Mouse (Mus musculus) splenic B cell, adult 2 months (primary cell): Measurements from ENCODE around the gene Trim38.

Experiments used
- DNase-seq: peaks from one replicate; pipeline ENCODE4 v3.0.0-alpha.2; 2011; ENCODE audit warnings: low read depth, low spot score
- H3K27me3 ChIP-seq: 2 replicates; pipeline ENCODE4 v1.6.1; 2012; ENCODE audit warnings: mild to moderate bottlenecking, low read length, moderate library complexity, mixed read lengths; ENCODE audit not compliant: control insufficient read depth, poor library complexity, insufficient read depth, severe bottlenecking
- H3K36me3 ChIP-seq: 2 replicates; pipeline ENCODE4 v1.6.1; 2012; ENCODE audit warnings: mild to moderate bottlenecking, low read length, moderate library complexity, mixed read lengths; ENCODE audit not compliant: control insufficient read depth, poor library complexity, insufficient read depth, severe bottlenecking

Trim38 gene

DNA sequence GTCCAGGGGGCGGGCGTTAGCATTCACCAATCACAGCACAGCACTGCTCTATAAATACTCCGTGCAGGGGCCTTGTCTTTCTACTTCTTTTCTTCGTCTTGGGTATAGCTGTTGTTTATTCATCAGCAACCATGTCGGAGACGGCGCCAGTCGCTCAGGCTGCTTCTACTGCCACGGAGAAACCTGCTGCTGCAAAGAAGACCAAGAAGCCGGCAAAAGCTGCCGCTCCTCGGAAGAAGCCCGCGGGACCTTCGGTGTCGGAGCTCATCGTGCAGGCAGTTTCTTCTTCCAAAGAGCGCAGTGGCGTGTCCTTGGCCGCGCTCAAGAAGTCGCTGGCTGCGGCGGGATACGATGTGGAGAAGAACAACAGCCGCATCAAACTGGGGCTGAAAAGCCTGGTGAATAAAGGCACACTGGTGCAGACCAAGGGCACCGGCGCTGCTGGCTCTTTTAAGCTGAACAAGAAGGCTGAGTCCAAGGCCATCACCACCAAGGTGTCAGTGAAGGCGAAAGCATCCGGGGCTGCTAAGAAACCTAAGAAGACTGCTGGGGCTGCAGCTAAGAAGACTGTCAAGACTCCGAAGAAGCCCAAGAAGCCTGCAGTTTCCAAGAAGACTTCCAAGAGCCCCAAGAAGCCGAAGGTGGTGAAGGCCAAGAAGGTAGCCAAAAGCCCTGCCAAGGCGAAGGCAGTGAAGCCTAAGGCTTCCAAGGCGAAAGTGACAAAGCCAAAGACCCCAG is 6.0 kb upstream of the Trim38 start, which contains the start of gene Hist1h1a:
TSS of gene Hist1h1a (plus strand) at position 81 of the 738 bp plus-strand sequence.
- Histone ChIP-seq H3K36me3 (no peaks in the 10 kb centered on the region), H3K27me3 (no peaks in the 10 kb centered on the region)
- peak; percentile 94 for DNase-seq

DNA sequence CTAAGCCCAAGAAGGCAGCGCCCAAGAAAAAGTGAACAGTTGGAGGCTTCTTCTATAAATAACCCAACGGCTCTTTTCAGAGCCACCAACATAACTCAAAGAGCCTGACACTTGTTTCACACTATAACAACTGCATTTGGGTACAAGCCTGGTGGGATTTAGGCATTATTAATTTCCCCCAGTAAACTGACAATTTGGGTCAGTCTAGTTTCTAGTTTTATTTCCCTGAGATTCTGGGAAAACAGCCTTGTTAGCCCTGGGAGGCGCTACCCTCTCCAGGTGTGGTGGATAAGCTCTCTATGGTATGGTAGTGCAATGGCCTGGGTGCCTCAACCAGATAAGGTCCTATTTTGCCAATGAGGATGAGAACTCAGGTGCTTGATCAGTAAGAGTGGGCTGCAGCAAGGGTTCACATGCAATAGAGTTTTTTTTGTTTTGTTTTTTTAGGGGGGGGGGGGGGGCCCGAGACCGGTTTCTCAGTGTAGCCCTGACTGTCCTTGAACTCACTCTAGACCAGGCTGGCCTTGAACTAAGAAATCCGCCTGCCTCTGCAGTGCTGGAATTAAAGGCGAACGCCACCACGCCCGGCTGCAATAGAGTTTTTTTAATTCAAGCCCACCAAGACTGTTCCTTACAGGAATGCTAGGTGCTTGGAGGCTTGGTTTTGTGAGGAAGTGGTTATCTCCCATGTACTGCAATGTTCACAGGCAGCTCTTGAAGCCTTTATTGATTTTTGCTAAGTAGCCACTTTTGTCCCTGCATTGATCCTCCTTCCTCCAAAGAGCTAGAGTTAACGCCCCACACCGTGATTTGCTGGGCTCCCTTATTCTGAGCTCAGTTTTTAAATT is 5.2 kb upstream of the Trim38 start:
- Histone ChIP-seq H3K36me3 (no peaks in the 10 kb centered on the region), H3K27me3 (no peaks in the 10 kb centered on the region)
- no peak for DNase-seq

DNA sequence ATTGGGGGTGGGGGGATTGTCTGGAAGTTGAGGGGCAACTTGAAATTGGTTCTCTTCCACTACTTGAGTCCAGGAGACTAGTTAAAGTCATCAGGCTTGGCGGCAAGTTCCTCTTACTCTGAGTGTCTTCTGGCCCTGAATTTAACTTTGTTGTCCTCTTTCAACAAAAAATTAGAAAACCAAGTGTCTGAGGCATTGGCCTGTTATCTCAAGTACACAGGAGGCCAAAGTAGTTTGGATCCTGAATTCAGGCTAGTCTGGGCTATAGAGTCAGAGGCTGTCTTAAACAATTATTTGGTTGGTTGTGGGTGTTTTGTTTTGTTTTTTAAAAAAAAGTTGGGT is 4.6 kb upstream of the Trim38 start:
- DNase-seq, result no peak
- H3K27me3 ChIP-seq, result no peaks in the 10 kb centered on the region
- no peaks in the 10 kb centered on the region for H3K36me3 ChIP-seq

DNA sequence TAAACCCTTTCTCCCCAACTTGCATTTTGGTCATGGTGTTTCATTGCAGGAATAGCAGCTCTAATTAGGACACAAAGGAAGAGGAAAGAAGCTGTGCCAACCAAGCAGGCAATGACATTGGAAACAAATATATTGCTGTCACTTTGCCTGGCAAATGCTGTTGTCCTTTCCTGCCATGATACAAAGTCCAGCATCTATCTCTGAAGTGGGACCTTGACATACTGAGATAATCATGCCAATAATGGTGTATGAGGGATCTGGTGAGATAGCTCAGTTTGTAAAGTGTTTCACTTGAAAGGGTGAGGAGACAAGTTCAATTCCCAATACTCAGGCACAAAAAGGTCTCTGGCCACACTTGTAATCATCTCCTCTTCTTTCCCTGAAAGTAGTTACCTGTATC is 2.9 kb upstream of the Trim38 start:
- Histone ChIP-seq H3K36me3 (no peaks in the 10 kb centered on the region), H3K27me3 (no peaks in the 10 kb centered on the region)
- no peak for DNase-seq

DNA sequence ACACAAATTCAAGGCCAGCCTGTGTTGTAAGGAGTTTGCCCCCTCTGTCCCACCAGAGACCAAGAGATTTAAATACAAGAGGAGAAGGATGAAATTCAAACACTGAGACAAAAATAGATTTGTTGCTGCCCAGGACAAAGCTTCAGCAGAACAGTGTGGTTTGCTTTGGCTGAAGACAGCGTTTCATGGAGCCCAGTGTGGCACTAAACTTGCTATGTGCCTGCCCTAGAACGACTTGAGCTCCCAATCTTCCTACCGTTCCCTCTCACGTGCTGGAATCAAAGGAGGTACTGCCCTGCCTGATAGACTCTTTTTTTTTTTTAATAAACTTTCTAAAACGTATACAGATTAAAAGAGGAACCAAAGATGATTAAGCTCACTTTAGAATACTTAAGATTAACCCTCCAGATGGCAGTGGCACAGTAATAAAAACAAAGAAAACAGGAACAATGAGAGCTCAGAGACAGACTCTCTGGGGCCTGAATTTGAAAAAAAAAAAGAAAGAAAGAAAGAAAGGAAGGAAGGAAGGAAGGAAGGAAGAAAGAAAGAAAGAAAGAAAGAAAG is 797 bp upstream of the Trim38 start:
- DNase-seq, result peak; percentile 30
- no peaks in the 10 kb centered on the region for H3K27me3 ChIP-seq
- no peaks in the 10 kb centered on the region for H3K36me3 ChIP-seq

DNA sequence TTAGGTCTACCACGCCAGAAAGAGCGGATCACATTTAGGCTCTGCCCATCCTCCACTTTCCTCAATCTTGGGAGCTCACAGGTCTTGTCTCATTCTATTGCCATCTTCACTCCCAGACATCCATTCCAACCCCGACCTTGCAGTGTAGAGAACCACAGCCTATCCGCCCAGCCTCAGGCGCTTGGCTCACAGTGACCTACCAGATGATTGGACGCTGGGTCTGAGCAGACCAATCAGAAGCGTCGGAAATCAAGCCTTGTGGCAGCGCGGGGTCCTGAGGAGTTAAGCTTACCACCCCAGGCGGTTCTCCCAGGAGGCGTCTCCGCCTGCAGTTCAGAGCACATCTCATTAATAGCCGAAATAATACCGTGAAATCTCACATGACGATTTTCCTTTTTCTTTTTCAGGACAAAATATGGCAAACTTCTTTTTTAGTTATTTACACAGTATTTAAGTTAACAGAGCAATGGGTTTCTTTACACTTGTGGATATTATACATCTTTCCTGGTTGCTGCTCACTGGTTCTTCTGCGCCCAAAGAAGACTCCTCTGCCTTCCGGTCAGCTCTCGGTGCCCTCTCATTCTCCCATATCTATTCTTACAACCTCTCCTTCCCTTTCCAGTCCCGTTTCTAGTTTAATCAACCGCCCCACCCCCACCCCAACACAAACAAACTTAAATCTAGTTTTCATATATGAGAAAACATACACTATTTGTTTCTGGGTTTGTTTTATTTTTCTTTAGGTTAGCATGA is 3.0 kb downstream of the Trim38 start:
- no peak for DNase-seq
- H3K36me3 ChIP-seq, result no peaks in the 10 kb centered on the region
- H3K27me3 ChIP-seq, result no peaks in the 10 kb centered on the region

DNA sequence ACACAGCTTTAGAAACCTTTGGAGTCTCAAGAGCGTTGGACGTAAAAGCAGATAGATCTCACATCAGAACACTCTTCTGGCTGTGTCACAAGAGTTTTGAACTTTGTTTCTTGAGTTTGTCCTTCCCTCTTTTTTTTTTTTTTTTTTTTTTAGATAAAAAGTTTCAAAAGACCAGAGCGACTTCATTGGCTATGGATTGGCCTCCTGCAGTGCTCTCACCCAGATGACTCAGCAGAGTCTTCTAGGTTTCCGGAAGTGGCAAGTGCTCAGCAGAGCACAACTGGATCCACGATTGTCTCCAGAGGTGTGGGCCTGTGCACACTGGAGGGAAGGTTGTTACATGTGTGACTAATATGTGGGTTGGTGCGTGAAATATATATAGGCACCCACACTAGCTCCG is 8.6 kb downstream of the Trim38 start:
- no peak for DNase-seq
- Histone ChIP-seq H3K27me3 (no peaks in the 10 kb centered on the region), H3K36me3 (no peaks in the 10 kb centered on the region)

DNA sequence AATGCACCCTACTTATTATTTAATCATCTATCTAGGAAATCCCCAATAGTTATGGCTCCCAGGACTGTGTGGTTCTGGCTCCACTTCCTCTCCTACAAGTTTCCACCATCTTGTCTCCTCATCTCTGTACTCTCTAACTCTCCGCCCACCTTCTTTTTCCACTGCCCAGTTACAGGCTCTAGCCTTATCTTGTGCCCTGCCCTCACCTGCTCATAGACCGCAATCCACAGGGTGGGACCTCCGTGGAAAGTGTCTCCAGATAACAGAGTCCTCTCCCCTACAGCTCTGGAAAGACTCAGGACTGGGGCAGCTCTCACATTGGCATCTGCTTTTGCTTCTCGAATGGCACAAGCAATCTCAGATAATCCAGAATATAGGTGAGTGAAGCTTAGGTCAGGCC is 9.3 kb downstream of the Trim38 start:
- H3K36me3 ChIP-seq, result no peaks in the 10 kb centered on the region
- DNase-seq, result no peak
- no peaks in the 10 kb centered on the region for H3K27me3 ChIP-seq

DNA sequence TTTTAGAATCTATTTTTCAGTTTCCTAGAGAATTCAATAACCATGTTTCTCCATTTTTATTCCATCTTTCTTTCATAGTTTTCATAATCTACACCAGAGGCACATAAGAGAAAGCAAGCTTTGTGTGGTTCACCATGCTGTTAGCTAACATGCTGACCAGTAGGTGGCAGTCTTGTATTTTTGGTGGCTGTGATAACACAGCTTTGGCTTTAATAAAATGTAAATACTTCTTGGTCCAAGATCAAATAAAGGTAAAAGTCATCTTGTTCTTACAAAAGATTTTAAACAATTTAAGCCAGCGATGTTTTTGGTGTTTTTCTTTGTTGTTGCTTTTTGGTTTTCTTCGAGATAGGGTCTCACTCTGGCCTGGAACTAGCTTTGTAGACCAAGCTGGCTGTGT is 22.8 kb downstream of the Trim38 start:
- Histone ChIP-seq H3K36me3 (no peaks in the 10 kb centered on the region), H3K27me3 (no peaks in the 10 kb centered on the region)
- DNase-seq, result peak; percentile 84

DNA sequence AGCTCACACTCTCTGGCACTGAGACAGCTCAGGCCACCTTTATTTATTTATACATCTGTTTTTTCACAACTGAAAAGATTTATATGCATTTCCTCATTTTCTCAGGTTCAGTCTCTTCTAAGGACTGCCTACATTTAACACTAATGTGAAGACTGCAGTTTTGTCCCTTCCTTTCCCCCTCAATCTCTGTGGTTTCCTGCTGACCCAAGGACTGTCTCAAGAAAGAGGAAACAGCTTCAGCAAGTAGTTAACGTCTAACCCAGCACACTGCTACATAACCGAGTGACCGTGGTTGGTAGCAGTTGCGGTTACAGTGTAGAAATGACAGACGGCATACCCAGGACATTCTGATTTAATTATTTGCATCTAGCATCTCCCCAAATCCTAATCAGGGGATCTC is 29.7 kb downstream of the Trim38 start:
- Histone ChIP-seq H3K36me3 (no peaks in the 10 kb centered on the region), H3K27me3 (no peaks in the 10 kb centered on the region)
- DNase-seq, result peak; percentile 62

DNA sequence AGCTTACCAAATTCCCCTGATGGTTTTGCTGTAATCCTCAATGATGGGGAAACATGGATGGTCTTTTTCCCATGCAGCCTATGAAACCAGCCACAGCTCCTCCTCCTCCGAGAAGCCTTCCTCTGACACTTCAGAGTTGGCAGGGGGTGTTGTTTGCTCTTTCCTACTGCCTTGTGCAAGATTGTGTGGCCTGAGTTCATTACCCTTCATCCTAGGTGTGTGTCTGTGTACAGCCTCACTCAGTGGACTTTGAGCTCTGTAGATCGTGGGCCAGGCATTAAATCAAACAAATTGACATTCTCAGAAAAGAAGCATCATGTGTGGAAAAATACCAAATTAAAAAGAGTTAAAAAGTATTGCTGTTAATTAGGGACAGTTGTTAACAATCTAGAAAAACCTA is 34.8 kb downstream of the Trim38 start:
- no peak for DNase-seq
- H3K36me3 ChIP-seq, result no peaks in the 10 kb centered on the region
- H3K27me3 ChIP-seq, result no peaks in the 10 kb centered on the region

DNA sequence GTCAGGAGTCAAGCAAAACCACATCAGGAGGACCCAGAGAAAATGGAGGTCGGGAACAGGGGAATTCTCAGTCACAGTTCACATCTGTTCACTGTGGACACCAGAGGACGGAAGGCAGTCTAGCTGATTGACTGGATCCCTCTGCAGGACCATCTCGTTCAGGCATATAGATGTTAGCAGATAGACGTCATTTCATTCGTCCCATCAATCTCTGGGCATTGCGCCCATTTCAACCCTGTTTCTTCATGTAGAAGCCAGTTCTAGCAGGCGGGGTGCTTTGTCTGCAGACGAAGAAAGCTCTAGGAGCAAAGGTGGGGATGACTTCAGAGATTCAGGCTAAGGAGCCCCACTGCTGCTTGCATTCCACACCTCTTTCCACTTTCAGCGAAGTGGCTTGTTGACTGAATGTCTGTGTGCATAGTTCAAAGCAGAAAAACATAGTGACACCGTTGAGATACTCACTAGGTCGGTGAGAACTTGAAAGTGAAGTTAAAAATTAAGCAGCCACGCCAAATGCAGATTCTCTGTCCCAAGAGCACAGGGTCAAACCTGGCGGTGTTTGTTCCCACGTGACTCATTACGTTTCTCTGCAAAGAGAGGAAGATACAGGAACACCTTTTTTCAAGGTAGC is 36.8 kb downstream of the Trim38 start, which contains the start of gene Slc17a2:
TSS of gene Slc17a2 (plus strand) at position 572 of the 631 bp plus-strand sequence.
- no peaks in the 10 kb centered on the region for H3K27me3 ChIP-seq
- no peak for DNase-seq
- no peaks in the 10 kb centered on the region for H3K36me3 ChIP-seq

DNA sequence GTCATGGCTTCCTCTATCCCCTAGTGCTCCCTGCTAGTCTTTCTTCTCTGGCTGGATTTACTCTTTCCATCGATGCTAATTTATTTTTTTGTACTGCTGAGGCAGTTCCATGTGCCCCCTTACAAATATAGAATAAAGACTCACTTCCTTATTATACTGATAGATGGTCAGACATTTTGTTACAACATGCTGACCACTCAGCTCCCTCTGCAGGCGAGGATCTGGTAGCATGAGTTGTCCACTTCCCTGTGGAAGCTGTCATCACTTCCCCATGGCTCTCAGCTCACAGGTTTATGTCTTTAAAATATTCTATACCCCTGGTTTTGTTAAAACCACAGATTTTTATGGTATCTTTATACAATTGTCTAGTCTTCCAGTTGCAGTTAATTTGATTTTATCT is 46.4 kb downstream of the Trim38 start:
- H3K36me3 ChIP-seq, result no peaks in the 10 kb centered on the region
- peak; percentile 34 for DNase-seq
- no peaks in the 10 kb centered on the region for H3K27me3 ChIP-seq

DNA sequence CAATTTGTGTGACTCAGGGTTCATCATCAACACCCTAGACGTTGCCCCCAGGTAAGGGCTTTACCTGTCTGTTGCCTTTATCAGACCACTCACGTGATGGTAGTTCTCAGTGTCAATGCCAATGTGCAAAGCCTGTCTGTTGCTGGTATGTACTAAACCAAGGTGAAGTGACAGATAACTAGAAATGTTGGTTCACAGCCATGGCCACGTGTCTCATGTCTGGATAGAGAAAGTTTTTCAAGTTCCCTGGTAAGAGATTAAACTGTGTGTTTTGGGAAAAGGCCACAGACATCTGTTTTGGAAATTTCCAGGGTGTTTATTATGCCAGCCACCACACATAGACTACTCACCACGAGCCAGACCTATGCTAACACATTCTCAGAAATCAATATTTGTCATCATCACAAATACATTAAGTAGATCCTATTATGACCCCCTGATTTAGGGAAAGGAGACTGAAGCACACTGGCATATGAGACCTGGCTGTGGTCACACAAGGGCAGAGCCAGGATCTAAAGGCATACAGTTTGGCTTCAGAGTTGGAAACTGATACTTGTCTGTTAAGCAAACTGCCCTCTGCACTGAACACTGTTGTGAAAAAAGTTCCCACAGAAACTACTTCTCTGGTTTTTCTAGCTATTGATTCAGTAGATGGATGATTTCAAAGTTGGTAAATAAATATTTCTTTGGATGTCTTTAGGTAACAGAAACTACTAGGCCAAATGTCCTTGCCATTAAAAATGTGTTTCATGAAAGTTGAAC is 50.6 kb downstream of the Trim38 start:
- Histone ChIP-seq H3K27me3 (no peaks in the 10 kb centered on the region), H3K36me3 (no peaks in the 10 kb centered on the region)
- no peak for DNase-seq
